Mouse (Mus musculus): ENCODE measurements around the gene Mettl26.

DNA sequence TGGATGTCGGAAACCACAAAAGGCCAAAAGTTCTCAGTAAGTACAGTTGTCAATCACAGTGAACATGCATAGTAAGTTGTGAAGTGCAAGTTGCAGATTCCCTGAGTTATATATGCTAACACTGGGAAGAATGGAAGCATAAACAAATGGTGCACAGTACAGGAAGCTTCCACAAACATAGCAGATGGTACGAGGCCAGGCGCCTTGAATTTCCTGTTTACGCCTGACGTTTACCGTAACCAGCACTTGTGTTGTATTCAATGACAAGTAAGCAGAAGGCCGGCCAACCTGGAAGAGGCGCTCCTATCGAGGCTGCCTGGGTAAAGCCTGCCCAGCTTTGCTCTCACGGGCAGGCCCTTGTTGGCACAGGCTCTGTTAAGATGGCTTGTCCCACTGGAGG lies 12.6 kb downstream of the Mettl26 start:
- TF ChIP-seq CTCF (IDR thresholded peaks at IDR 0.05; ENCODE audit: borderline replicate concordance, insufficient read depth, low read depth, low read length) (no peak), POLR2A (IDR thresholded peaks at IDR 0.05; ENCODE audit: borderline replicate concordance, insufficient read depth, low read length) (no peak)

Data from cerebellum, adult 2 months (tissue).